ENCODE assay signal across 14 mouse cellular contexts in the genomic region with DNA sequence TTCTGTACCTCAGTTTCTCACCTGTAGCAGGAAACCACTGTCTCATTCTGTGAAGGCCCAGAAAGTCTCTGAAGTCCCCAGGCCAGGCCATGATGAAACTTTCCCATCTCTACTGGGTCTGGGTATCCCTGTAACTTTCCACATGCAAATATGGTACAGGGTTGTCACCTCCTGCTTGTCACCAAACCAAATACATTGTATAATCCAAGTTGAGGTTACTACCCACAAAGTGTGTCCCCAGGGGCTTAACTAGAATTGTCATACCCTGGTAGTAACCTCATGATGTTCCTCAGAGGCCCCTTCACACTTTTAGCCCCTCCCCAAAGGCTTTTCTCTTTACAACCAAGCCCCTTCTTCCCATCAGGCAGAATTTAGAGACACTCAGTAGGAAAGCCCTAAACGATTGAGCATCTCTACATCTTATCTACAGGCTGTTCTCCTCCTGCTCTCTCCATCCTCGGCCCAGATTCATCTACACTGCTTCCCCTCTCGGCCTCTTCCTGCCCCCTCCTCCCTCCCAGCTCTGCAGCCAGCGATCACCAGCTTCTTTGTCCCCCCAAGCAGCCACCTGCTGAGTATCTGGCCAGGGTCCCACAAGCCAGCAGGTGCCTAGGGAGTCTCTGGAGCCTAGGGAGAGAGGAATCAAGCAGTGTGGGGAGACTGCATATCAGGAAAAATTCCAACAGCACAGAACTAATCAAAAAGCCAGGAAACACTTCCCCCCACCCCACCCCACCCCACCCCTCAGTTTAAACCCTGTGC.
"Had no signal": no experiment of that assay in that cellular context is flagged by ENCODE, and none has a peak within 500 bp of the region (broad histone marks: within the 10 kb centered on the region; RNA-seq: fewer than 3 reads in every experiment).

No protein-coding gene starts in this region.

- DNase-seq: kidney, postnatal 14 days; lung, embryonic 14.5 days; lung, postnatal 10 days; lung, postnatal 4 days; right cerebral cortex, postnatal 4 days; spleen, adult 18-20 months; thymus, adult 18-20 months; thymus, postnatal 14 days had no signal

- H3K9ac ChIP-seq: kidney, embryonic 15.5 days; limb, embryonic 15.5 days; liver, embryonic 12.5 days; lung, embryonic 14.5 days; midbrain, embryonic 15.5 days had no signal

- H3K36me3 ChIP-seq: kidney, embryonic 15.5 days; limb, embryonic 15.5 days; liver, embryonic 12.5 days; midbrain, embryonic 15.5 days; neural tube, embryonic 13.5 days had no signal

- ATAC-seq: liver, embryonic 12.5 days; midbrain, embryonic 15.5 days had no signal

- H3K4me3 ChIP-seq: kidney, embryonic 15.5 days; limb, embryonic 15.5 days; liver, embryonic 12.5 days; midbrain, embryonic 15.5 days had no signal

- H3K4me2 ChIP-seq: kidney, embryonic 15.5 days; limb, embryonic 15.5 days; liver, embryonic 12.5 days; lung, embryonic 14.5 days; midbrain, embryonic 11.5 days had no signal

- H3K27ac ChIP-seq: kidney, embryonic 15.5 days; limb, embryonic 15.5 days; liver, embryonic 12.5 days; midbrain, embryonic 15.5 days had no signal

- H3K9me3 ChIP-seq: kidney, embryonic 15.5 days; limb, embryonic 15.5 days; liver, embryonic 12.5 days; midbrain, embryonic 15.5 days; neural tube, embryonic 13.5 days had no signal

- H3K27me3 ChIP-seq: midbrain, embryonic 15.5 days had no signal

- H3K4me1 ChIP-seq: kidney, embryonic 15.5 days; liver, embryonic 12.5 days had no signal
